25 mouse cellular contexts compared by ENCODE assay signal in genomic region chr8:92437075-92437663, GRCm38 (mm10).
A peak's percentile ranks its signal among the peaks of the same experiment; 100 is the strongest.
DNase-seq lines count a peak whose midpoint lies in the region; ATAC-seq lines count a peak whose summit lies in the region.
"Had no signal": no experiment of that assay in that cellular context is flagged by ENCODE, and none has a peak within 500 bp of the region (broad histone marks: within the 10 kb centered on the region; RNA-seq: fewer than 3 reads in every experiment).

No protein-coding gene starts in this region.

- H3K27me3 ChIP-seq in limb, embryonic 10.5 days (ENCODE audit: low read depth, poor library complexity, severe bottlenecking), result peaks cover 76% of the 10 kb centered on the region
- H3K27me3 ChIP-seq in midbrain, embryonic 15.5 days (replicated peaks), result no peaks in the 10 kb centered on the region
- H3K27me3 ChIP-seq: CH12.LX; embryonic facial prominence, embryonic 13.5 days; forebrain, embryonic 13.5 days; hindbrain, embryonic 12.5 days; hindbrain, embryonic 15.5 days; Patski had no signal

- 28% methylated on average over 15 of the region's 15 CpGs for whole genome bisulfite sequencing in limb, embryonic 10.5 days
- WGBS in midbrain, embryonic 15.5 days, result 82% methylated on average over 15 of the region's 15 CpGs

- peak; percentile 37 to 50 for DNase-seq in cerebellum, postnatal 14 days
- DNase-seq in cerebellum, adult 9-10 months, result no peak
- DNase-seq in embryo, embryonic 11.5 days (ENCODE audit: low read depth, low spot score), result peak; percentile 9
- no peak for DNase-seq in embryo, embryonic 10.5 days (ENCODE audit: low spot score)
- DNase-seq in limb, embryonic 10.5 days (ENCODE audit: low spot score), result peak; percentile 67
- no peak for DNase-seq in spleen, adult 18-20 months
- DNase-seq: adrenal gland, postnatal 10 days; adrenal gland, postnatal 36 days; B cell, adult 2 months; cerebellum, adult 18-20 months; gastrocnemius, adult 2 months; gastrocnemius, postnatal 14 days; heart, adult 11 months had no signal

- H3K4me3 ChIP-seq in limb, embryonic 10.5 days, result no peak overlapping the region
- H3K4me3 ChIP-seq in midbrain, embryonic 15.5 days, result no peak overlapping the region
- H3K4me3 ChIP-seq: embryonic facial prominence, embryonic 13.5 days; forebrain, embryonic 10.5 days; forebrain, embryonic 13.5 days; gastrocnemius, adult 2 months; hindbrain, embryonic 12.5 days; hindbrain, embryonic 15.5 days had no signal

- no peaks in the 10 kb centered on the region for H3K9me3 ChIP-seq in limb, embryonic 10.5 days (replicated peaks)
- no peaks in the 10 kb centered on the region for H3K9me3 ChIP-seq in midbrain, embryonic 15.5 days
- H3K9me3 ChIP-seq: embryonic facial prominence, embryonic 13.5 days; forebrain, embryonic 10.5 days; forebrain, embryonic 13.5 days; hindbrain, embryonic 12.5 days; hindbrain, embryonic 15.5 days had no signal

- no peaks in the 10 kb centered on the region for H3K36me3 ChIP-seq in limb, embryonic 10.5 days
- no peaks in the 10 kb centered on the region for H3K36me3 ChIP-seq in midbrain, embryonic 15.5 days (replicated peaks)
- H3K36me3 ChIP-seq: embryonic facial prominence, embryonic 13.5 days; forebrain, embryonic 10.5 days; G1E; hindbrain, embryonic 12.5 days; hindbrain, embryonic 15.5 days had no signal

- H3K4me2 ChIP-seq in midbrain, embryonic 15.5 days, result no peak overlapping the region
- H3K4me2 ChIP-seq: embryonic facial prominence, embryonic 13.5 days; forebrain, embryonic 13.5 days; heart, embryonic 11.5 days; hindbrain, embryonic 12.5 days; hindbrain, embryonic 15.5 days had no signal

- H3K9ac ChIP-seq in midbrain, embryonic 15.5 days, result no peak overlapping the region
- H3K9ac ChIP-seq: embryonic facial prominence, embryonic 13.5 days; forebrain, embryonic 13.5 days; hindbrain, embryonic 12.5 days; hindbrain, embryonic 15.5 days had no signal

- peaks cover 26% of the 10 kb centered on the region for H3K4me1 ChIP-seq in limb, embryonic 10.5 days
- 0 out of 2 replicates have a peak, but pooled peaks cover 5% of the 10 kb centered on the region for H3K4me1 ChIP-seq in midbrain, embryonic 15.5 days
- H3K4me1 ChIP-seq: hindbrain, embryonic 12.5 days had no signal

- no peak for ATAC-seq in midbrain, embryonic 15.5 days (replicated peaks)
- ATAC-seq: forebrain, embryonic 13.5 days; forebrain, embryonic 16.5 days; intestine, postnatal 0 days; Patski had no signal

- H3K27ac ChIP-seq in limb, embryonic 10.5 days, result no peak overlapping the region
- no peak overlapping the region for H3K27ac ChIP-seq in midbrain, embryonic 15.5 days
- H3K27ac ChIP-seq: embryonic facial prominence, embryonic 13.5 days; forebrain, embryonic 10.5 days; forebrain, embryonic 13.5 days; gastrocnemius, adult 2 months; hindbrain, embryonic 12.5 days; hindbrain, embryonic 15.5 days had no signal

Comparison
In these comparisons a context has a peak if more than half of its experiments do, and no peak if none do; other contexts are left out.
1. DNase-seq: peak in cerebellum, postnatal 14 days (2 of 2), embryo, embryonic 11.5 days (single experiment) and limb, embryonic 10.5 days (single experiment); none in cerebellum, adult 9-10 months (single experiment), embryo, embryonic 10.5 days (single experiment) and spleen, adult 18-20 months (0 of 2).